Mouse (Mus musculus): Measurements from ENCODE around the gene Sertad4.

Gene Sertad4

DNA sequence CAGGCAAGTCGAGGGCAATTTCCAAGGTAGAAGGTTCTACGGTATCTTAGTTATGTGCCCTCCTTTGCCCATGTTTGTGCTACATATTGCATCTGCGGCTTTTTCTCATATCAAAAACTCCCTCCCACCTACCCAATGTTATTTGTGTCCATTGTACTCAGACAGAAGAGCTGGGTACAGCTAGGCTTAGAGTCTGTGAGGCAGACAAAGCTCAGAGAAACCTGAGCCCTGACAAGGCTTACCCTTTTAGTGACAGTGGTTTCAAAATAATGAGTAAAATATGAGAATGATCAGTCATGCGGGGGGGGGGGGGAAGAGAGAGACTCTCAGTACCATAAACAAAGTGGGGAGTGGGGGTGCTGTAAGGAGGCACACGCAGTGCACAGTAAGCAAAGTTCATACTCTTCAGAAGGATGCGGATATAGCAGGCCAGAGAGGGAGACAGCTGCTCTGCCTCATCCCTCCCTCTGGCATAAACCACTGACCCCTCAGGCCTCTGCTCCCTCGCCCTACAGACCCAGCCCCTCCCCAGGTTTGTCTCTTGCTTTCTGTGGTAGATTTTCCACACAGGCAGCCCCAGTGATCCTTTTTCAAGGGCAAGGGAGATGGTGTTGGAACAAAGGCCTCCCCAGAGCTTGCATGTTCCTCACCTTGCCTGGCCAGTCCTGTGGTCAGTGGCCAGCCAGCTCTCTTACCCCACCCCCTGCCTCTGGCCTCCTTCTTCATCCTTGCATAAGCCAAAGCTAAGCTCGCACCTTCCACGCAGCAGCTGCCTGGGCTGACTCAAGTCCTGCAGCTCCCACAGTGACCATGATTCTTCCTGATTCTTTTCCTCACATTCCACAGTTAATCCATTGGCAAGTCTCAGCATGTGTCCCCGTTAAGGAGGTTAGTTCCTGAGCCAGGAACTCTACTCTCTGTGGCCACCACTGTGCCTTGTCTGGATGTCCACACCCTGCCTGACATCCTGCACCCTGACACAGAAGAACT, 49.1 kb downstream of the Sertad4 start:
- Histone ChIP-seq H3K36me3 (ENCODE audit: control insufficient read depth, insufficient read depth, low read length, poor library complexity, severe bottlenecking) (no peaks in the 10 kb centered on the region), H3K27me3 (ENCODE audit: control insufficient read depth, insufficient read depth, low read length, poor library complexity, severe bottlenecking) (no peaks in the 10 kb centered on the region)
- no peak for DNase-seq (ENCODE audit: low read depth, low spot score)

DNA sequence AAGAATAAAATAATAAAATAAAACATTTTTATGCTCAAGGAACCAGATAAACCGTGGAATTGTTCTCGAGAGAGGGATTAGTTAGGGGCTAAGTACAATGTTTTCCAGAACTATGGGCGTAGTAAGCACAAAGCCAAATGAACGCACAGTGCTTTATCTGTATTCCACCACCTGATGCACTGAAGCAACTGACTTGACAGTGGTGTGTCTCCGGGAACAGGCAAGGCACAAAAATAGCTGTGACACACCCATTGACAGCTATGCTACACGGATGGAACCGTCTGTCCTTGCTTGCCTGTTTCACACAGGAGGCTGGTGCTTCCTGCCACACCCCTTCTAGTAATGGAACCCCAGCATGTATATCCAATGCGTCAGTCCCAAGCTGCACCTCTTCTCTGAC, 55.2 kb downstream of the Sertad4 start:
- H3K27me3 ChIP-seq (ENCODE audit: control insufficient read depth, insufficient read depth, low read length, poor library complexity, severe bottlenecking): no peaks in the 10 kb centered on the region
- DNase-seq (ENCODE audit: low read depth, low spot score): no peak

DNA sequence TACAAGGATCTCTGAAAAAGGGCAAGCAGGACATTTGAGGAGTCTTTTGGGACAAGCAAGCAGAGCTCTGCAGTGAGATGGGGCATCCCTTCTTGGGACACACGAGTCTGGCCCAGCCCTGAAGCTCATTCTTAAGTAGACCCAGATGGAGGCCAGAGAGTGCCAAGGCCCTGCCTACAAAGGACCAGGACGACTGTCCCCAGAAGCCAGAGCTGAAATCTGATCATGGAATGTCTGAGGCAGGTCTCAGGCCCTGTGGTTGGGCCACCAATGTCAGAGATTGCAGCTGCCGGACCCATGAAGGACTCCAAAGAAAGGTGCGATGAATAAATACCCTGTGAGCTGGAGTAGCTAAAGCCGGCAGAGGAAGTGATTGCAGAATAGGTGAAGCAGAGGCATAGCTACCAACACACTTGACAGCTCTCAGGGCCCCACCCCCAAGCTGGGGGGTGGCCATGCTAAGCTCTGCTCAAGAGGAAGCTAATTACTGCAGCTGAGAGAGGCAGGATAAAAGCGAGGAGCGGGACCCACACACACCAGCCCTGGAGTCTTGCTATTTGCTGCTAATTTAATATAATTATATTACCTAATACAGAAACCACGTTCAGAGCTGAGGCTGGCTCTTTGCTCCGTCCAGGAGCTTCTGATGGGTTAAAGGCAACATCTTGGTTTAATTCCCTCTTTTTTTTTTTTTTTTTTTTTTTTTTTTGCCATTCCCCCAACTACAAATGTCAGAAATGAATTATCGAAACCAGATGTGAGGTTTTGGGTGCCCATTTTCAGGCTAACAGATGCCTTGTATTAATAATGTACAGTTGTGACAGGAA, 56.2 kb downstream of the Sertad4 start:
- peak; percentile 54 for DNase-seq (ENCODE audit: low read depth, low spot score)
- no peaks in the 10 kb centered on the region for H3K27me3 ChIP-seq (ENCODE audit: control insufficient read depth, insufficient read depth, low read length, poor library complexity, severe bottlenecking)
- H3K36me3 ChIP-seq (ENCODE audit: control insufficient read depth, insufficient read depth, low read length, poor library complexity, severe bottlenecking): no peaks in the 10 kb centered on the region

More for the DNA sequence above, 55.2 kb downstream of the Sertad4 start:
- H3K36me3 ChIP-seq (ENCODE audit: control insufficient read depth, insufficient read depth, low read length, poor library complexity, severe bottlenecking): no peaks in the 10 kb centered on the region

DNA sequence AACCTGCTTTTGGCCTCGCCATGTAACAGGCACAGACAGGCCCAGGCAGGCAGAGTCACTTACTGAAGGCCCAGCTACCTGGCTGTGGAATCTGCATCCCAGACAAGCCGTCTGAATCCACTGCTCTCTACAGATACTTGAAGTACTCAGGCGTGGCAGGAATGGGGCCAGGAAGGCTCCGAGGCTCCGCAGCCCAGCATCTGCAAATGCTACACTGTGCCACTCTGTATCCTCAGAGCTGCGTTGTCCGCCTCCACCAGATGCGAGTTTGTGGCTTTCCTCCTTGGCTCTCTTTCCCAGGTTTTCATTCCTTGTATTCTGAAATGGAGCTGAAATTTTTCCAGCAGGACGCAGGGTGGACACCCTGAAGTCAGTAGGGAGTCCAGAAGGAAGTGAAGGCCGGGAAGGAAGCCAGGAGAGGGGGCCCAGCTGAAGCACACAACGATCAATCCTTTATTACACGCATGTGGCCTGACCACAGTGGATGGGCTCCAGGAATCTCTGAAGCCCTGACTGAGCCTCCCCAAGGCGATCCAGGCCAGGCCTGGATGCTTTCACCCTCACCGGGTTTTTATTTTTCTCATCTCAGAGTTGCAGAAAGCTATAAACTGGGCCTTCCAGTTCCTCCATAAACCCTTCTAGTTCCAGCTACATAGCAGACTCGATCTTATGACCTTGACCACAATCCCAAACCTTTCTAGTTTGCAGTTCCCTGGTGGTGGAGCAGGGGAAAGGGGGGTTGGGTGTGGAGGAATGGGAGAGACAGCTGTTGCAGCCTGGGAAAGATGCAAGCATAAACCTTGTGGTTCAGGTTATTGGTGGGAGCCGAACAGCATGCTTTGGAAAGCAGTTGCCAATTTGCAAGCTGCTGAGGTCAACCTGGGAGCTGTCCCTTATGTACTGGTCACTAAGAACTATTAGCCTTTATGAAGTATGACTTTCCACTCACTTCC, 57.1 kb downstream of the Sertad4 start:
- Histone ChIP-seq H3K36me3 (ENCODE audit: control insufficient read depth, insufficient read depth, low read length, poor library complexity, severe bottlenecking) (no peaks in the 10 kb centered on the region), H3K27me3 (ENCODE audit: control insufficient read depth, insufficient read depth, low read length, poor library complexity, severe bottlenecking) (no peaks in the 10 kb centered on the region)
- no peak for DNase-seq (ENCODE audit: low read depth, low spot score)

DNA sequence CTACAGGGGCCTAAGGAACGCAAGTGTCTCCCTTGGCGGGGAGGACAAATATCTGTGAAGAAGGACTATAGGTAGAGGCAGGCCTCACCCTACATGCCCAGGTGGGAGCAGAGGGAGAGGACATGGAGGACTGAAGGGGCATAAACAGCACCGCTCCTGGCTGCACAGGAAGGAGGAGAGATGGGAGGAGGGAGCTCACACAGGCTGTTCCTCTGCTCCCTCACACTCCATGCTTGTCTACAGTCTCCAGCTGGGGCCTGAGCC, 58.6 kb downstream of the Sertad4 start:
- H3K27me3 ChIP-seq (ENCODE audit: control insufficient read depth, insufficient read depth, low read length, poor library complexity, severe bottlenecking): no peaks in the 10 kb centered on the region
- H3K36me3 ChIP-seq (ENCODE audit: control insufficient read depth, insufficient read depth, low read length, poor library complexity, severe bottlenecking): no peaks in the 10 kb centered on the region
- DNase-seq (ENCODE audit: low read depth, low spot score): no peak

DNA sequence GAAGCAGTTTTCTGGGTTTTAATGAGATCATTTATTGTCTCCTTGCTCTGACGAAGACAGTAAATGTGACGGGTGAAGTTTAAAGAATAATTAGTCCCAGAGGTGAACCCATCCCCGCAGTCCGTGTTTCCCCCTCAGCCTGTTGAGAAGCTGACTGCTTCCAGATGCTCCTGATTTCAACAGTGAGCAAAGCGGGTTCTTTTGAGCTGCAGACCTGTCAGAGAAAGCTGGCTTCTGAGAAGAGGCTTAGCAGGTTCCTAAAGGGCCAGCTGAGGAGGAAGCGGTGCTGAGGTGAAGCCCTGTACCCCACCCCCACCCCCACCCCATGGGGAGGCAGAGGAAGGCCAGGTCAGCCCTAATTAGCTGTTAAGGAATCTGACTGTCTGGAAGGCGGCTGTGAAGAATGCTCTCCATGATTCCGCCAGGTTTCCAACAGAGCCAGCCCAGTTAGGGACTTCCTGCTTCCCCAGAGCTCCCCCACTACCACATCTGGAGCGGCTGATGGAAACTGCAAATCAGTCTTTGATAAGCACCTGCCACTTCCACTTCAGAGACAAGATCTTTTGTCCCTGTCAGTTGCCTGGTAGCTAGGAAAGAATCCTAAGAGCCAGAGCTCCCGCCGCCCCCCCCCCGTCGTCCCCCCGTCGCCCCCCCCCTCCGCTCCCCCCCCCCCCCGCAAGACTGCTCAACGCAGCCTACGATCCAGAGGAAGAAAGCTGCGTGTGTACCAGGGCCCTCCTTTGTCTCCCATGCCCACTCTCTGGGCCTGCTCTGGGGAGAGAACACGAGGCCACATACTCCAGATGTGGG, 59.1 kb downstream of the Sertad4 start:
- Histone ChIP-seq H3K36me3 (ENCODE audit: control insufficient read depth, insufficient read depth, low read length, poor library complexity, severe bottlenecking) (no peaks in the 10 kb centered on the region), H3K27me3 (ENCODE audit: control insufficient read depth, insufficient read depth, low read length, poor library complexity, severe bottlenecking) (no peaks in the 10 kb centered on the region)
- DNase-seq (ENCODE audit: low read depth, low spot score): no peak

GRCm38 (mm10) chr1:192794957-192795745, 60.4 kb downstream of the Sertad4 start:
- DNase-seq (ENCODE audit: low read depth, low spot score): peak; percentile 8
- H3K27me3 ChIP-seq (ENCODE audit: control insufficient read depth, insufficient read depth, low read length, poor library complexity, severe bottlenecking): no peaks in the 10 kb centered on the region

More at GRCm38 (mm10) chr1:192794957-192795745, 60.4 kb downstream of the Sertad4 start:
- no peaks in the 10 kb centered on the region for H3K36me3 ChIP-seq (ENCODE audit: control insufficient read depth, insufficient read depth, low read length, poor library complexity, severe bottlenecking)
